Mouse (Mus musculus) forebrain, embryonic 15.5 days (tissue): ENCODE measurements around the gene H2afy. TPM values are rescaled to one million over a fixed set of nuclear protein-coding genes. Genes with fewer than 3 reads are reported as not detected.
A peak's percentile ranks its signal among the peaks of the same experiment; 100 is the strongest.

Source experiments
- ATAC-seq: fragments of 200-750 bp; cut with Nextera tagmentation; replicated peaks from 2 replicates; pipeline ENCODE4 v1.8.0; 2017; ENCODE audit warnings: mild to moderate bottlenecking, moderate TSS enrichment, moderate library complexity
- H3K27ac ChIP-seq: fragments of 300-500 bp; sonication (generic); replicated peaks from 2 replicates; pipeline ENCODE4 v1.5.1; 2015; ENCODE audit warnings: mild to moderate bottlenecking, inconsistent platforms
- H3K27me3 ChIP-seq: fragments of 300-500 bp; sonication (generic); 2 replicates; pipeline ENCODE4 v1.6.1; 2015; ENCODE audit warnings: inconsistent platforms
- H3K36me3 ChIP-seq: fragments of 300-500 bp; sonication (generic); 2 replicates; pipeline ENCODE4 v1.6.1; 2015; ENCODE audit warnings: mild to moderate bottlenecking, inconsistent platforms
- H3K4me1 ChIP-seq: fragments of 300-500 bp; sonication (generic); 2 replicates; pipeline ENCODE4 v1.6.1; 2015; ENCODE audit warnings: inconsistent platforms
- H3K4me2 ChIP-seq: fragments of 300-500 bp; sonication (generic); replicated peaks from 2 replicates; pipeline ENCODE4 v1.6.1; 2015; ENCODE audit warnings: mild to moderate bottlenecking, inconsistent platforms
- H3K4me3 ChIP-seq: fragments of 300-500 bp; sonication (generic); 2 replicates; pipeline ENCODE4 v1.5.1; 2015; ENCODE audit warnings: mild to moderate bottlenecking, inconsistent platforms
- H3K9ac ChIP-seq: fragments of 300-500 bp; sonication (generic); replicated peaks from 2 replicates; pipeline ENCODE4 v1.6.1; 2015; ENCODE audit warnings: mild to moderate bottlenecking, inconsistent platforms
- H3K9me3 ChIP-seq: fragments of 300-500 bp; sonication (generic); 2 replicates; pipeline ENCODE4 v1.6.1; 2016; ENCODE audit warnings: inconsistent platforms
- WGBS: fragments of 180-500 bp; shearing (Covaris S2); methylation state at CpG from one replicate; pipeline ENCODE4 v1.1.7; 2015; ENCODE audit warnings: mixed read lengths; 5-methylcytosine and 5-hydroxymethylcytosine counted together
- polyA plus RNA-seq: library from polyadenylated mRNA; unstranded; fragments of >200 nt; fragmentation: Nextera tagmentation; extraction: Ambion mirVana; gene quantifications from 2 replicates; pipeline ENCODE4 v1.2.1, GENCODE M21; 2015

The H2afy gene
- polyA plus RNA-seq, result 424 and 456 TPM in 2 replicates

DNA sequence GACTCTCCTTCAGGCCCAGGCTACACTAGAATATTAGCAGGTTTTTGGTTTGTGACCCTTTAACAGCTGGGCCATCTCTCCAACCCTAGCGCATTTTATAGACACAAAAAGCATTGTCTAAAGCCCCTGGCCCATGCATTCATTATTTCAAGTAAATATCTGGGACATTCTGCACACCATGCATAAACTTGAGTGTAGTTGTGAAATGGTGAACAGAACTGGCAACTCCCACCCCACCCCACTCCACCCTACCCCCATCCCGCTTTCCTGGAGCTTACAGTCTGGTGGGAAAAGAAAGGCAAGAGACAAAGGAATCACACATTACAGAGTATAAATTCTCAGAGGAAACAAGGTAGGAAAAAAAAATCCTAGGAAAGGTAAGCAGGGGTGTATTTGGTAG is at the start of gene H2afy:
TSS of gene H2afy (minus strand) at position 162 of the 400 bp plus-strand sequence.
- Histone ChIP-seq H3K27ac (peak within 1 kb of the TSS; percentile 85), H3K9ac (peak within 1 kb of the TSS; percentile 96), H3K4me2 (peak within 1 kb of the TSS; percentile 80), H3K4me1 (peaks cover 25% of the 10 kb centered on the region), H3K4me3 (peak within 1 kb of the TSS; percentile 99), H3K27me3 (0 out of 2 replicates have a peak, but pooled peaks cover 2% of the 10 kb centered on the region), H3K9me3 (no peaks in the 10 kb centered on the region), H3K36me3 (no peaks in the 10 kb centered on the region)
- 81% methylated on average over 2 of the region's 2 CpGs for WGBS
- ATAC-seq, result no peak

DNA sequence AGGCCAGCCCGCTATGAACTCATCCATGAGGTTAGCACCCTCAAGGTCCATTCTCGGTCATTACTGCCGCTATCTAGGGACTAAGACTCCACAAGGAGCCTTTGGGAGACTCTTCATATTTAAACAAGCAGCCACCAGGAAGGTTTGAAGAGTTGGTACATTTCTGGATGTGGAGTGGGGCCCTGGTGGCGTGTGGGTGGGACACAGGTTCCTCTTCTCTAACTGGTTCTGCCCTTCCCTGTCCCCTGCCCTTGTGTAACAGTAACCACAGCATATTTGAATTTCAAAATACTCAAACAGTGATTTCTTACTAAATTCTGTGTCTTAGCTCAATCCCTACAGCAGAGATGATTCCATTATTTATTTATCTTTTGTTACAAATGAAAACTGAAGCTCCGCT is 47.5 kb upstream of the H2afy start:
- H3K4me1 ChIP-seq, result no peaks in the 10 kb centered on the region
- H3K4me2 ChIP-seq, result no peak overlapping the region
- H3K9me3 ChIP-seq, result no peaks in the 10 kb centered on the region
- H3K27ac ChIP-seq, result no peak overlapping the region
- no peak for ATAC-seq
- 88% methylated on average over 5 of the region's 5 CpGs for WGBS
- H3K27me3 ChIP-seq, result no peaks in the 10 kb centered on the region
- H3K4me3 ChIP-seq, result no peak overlapping the region
- no peak overlapping the region for H3K9ac ChIP-seq
- no peaks in the 10 kb centered on the region for H3K36me3 ChIP-seq

DNA sequence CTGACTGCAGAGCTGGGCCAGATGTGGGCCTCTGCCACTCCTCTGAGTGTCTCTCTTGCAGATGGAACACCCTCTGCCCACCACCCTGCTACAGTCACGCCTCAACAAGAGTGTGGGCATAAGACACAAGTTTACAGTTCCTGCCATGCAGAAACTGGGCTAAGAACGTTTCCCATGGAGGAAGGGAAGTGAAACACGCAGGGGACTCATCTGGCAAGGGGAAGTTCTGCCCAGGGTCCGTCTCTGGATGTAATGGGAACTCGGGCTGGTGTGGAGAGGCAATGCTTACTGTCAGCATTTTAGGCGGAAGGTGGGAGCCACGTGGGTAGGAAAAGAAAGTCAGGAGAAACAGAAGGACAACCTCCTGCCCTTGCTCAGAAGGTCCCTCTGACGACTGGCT is 45.3 kb upstream of the H2afy start:
- no peaks in the 10 kb centered on the region for H3K9me3 ChIP-seq
- no peak for ATAC-seq
- WGBS, result 81% methylated on average over 8 of the region's 8 CpGs

DNA sequence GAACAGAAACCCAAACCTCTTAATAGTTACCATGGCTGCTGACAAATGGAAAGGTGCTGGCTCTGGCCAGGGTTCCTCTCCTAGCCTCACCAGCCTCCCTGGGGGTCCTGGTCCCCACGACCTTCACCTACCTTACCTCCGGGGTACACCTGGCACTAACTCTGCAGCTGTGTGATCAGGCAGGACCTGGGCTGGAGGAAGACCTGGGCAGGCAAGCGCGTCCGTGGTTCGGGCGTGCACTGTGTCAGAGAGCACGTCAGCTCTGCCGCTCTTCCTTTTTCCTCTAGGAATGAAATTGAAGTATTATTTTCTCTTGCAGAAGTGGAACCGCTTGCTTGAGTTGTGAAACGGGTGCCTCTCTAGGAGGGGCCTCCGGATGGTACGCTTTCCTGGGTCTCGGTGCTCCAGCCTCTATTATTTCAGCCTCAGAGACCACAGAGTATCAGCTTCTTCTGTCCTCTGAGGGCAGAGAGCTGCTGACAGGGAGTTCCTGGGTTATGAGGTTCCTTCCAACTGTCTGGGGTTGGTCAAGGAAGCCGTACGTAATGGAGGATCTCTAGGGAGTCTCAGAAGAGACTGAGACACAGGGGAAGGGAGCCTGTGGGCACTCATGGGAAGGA is 42.4 kb upstream of the H2afy start, which contains the start of gene Tifab:
TSS of gene Tifab (minus strand) at position 470 of the 620 bp plus-strand sequence.
- Histone ChIP-seq H3K4me3 (no peak within 1 kb of the TSS), H3K9ac (no peak within 1 kb of the TSS), H3K9me3 (no peaks in the 10 kb centered on the region), H3K36me3 (no peaks in the 10 kb centered on the region), H3K4me2 (no peak within 1 kb of the TSS), H3K27ac (no peak within 1 kb of the TSS), H3K27me3 (no peaks in the 10 kb centered on the region), H3K4me1 (no peaks in the 10 kb centered on the region)
- no peak for ATAC-seq
- 91% methylated on average over 16 of the region's 16 CpGs for WGBS

More for the DNA sequence above, 45.3 kb upstream of the H2afy start:
- Histone ChIP-seq H3K9ac (no peak overlapping the region), H3K27me3 (no peaks in the 10 kb centered on the region), H3K27ac (no peak overlapping the region), H3K36me3 (no peaks in the 10 kb centered on the region), H3K4me3 (no peak overlapping the region), H3K4me1 (no peaks in the 10 kb centered on the region), H3K4me2 (no peak overlapping the region)

DNA sequence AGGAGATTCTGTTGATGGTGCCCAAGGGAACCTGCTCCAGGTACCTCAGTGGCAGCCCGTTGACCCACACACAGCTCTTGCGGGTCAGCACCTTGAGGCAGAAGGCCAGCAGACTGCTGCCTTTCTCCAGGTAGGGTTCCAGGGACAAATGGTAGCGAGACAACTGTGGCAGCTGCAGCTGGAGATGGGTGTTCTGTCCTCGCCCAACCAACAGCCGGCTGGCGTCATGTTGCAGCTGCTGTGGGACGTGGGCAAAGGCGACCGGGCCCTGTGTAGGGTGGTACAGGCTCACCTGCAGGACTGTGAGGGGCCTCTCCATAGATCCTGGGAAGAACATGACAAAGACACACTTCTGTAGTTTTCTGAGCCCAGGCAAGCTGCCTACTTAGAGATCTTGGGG is 40.1 kb upstream of the H2afy start:
- no peaks in the 10 kb centered on the region for H3K4me1 ChIP-seq
- no peak overlapping the region for H3K4me2 ChIP-seq
- WGBS, result 93% methylated on average over 9 of the region's 9 CpGs
- no peaks in the 10 kb centered on the region for H3K27me3 ChIP-seq
- ATAC-seq, result no peak
- no peak overlapping the region for H3K27ac ChIP-seq
- H3K4me3 ChIP-seq, result no peak overlapping the region
- H3K36me3 ChIP-seq, result no peaks in the 10 kb centered on the region
- no peak overlapping the region for H3K9ac ChIP-seq
- H3K9me3 ChIP-seq, result no peaks in the 10 kb centered on the region

DNA sequence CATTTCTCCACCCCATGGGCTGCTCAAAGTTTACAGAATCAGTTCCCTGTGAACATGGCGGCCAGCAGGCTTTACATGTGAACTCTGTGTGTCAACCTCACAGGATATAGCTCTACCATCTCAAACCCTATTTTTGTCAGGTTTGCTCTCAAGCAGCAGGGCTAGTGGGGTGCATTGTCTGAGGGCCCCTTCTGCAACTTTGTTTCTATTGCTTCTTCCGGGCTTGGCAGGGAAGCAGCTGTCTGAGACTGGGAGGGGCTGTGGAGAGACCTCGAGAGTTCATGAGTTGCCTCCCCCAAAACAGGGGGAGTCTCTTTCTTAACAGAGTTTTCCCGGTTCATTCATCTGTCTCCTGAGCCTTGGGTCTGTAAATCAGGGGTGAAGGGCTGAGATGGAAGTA is 39.7 kb upstream of the H2afy start:
- Histone ChIP-seq H3K4me2 (no peak overlapping the region), H3K36me3 (no peaks in the 10 kb centered on the region), H3K4me3 (no peak overlapping the region), H3K27me3 (no peaks in the 10 kb centered on the region), H3K4me1 (no peaks in the 10 kb centered on the region), H3K27ac (no peak overlapping the region), H3K9me3 (no peaks in the 10 kb centered on the region), H3K9ac (no peak overlapping the region)
- ATAC-seq, result no peak
- WGBS, result 63% methylated on average over 4 of the region's 4 CpGs

DNA sequence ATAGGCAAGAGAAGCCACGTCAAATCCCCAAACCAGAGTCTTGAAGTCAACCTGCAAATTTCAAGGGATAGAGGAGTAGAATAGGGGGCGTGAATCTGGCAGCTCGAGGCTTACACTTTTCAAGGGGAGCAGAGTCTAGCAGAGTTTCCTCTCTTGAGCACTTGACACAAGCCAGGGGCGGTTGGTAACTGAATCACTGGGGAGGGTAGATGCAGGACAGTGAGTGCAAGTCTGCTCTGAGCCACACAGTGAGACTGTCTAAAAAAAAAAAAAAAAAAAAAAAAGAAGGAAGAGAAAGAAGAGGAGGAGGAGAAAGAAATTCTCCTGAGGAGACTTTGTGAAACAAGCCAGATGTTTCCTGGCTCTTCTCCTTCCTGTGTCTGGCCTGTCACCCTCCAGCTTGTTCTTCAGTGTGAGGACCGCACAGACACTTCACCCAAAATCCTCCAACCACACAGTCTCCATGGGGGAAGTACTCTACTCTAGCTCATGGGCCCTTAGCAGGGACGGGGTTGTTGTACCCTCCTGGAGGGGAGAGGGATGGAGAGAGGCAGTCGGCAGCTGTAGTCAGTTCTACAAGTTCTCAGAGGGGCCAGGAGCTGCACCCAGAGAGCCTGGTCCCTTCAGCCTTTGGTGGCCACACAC is 36.9 kb upstream of the H2afy start:
- Histone ChIP-seq H3K4me1 (peaks cover 4% of the 10 kb centered on the region; the same call in 1 of the 2 replicates), H3K9ac (no peak overlapping the region), H3K9me3 (no peaks in the 10 kb centered on the region), H3K36me3 (no peaks in the 10 kb centered on the region), H3K27ac (no peak overlapping the region), H3K4me2 (no peak overlapping the region), H3K4me3 (no peak overlapping the region), H3K27me3 (no peaks in the 10 kb centered on the region)
- no peak for ATAC-seq
- 66% methylated on average over 7 of the region's 7 CpGs for WGBS

DNA sequence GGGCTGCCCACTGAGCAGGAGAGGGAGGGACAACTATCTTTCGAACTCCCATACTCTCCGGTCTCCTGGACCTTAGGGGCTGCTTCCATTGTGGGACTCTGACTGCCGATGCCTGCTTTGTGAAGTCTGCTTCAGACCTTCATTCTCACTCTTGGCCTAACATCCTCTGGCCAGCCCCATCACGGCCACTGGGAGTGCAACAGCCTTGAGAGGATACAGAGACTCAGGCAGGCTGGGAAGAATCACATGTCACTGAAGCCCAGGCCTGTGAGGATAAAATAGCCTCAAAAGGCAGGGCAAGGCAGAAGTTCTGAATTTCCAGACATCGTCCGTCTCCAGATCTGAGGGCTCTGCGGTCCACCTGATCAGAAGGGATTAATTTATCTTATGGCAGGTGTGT is 35.9 kb upstream of the H2afy start:
- H3K36me3 ChIP-seq, result no peaks in the 10 kb centered on the region
- WGBS, result 86% methylated on average over 7 of the region's 7 CpGs
- H3K9me3 ChIP-seq, result no peaks in the 10 kb centered on the region
- H3K4me1 ChIP-seq, result peaks cover 4% of the 10 kb centered on the region; the same call in 1 of the 2 replicates
- H3K4me2 ChIP-seq, result no peak overlapping the region
- no peak overlapping the region for H3K4me3 ChIP-seq
- H3K27me3 ChIP-seq, result no peaks in the 10 kb centered on the region
- H3K27ac ChIP-seq, result no peak overlapping the region
- no peak for ATAC-seq
- H3K9ac ChIP-seq, result no peak overlapping the region

DNA sequence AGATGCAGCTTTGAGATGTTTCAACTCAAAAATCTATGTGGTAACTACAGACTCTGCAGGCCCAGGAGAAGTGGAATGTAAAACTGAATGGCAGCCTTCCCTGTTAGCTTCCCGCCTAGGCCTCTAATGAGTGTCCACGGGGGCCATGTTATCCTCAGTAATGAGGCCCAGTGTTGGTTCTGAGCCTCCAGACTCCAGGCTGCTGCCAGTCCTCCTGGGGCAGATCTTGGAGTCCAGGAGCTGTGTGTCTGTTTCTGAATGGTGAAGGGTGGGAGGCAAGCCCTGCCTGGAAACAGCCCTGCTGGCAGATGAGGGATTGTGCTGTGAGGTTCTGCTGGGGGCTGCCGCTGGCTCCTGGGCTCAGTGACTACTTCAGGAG is 32.2 kb upstream of the H2afy start:
- Histone ChIP-seq H3K27me3 (no peaks in the 10 kb centered on the region), H3K4me3 (no peak overlapping the region), H3K4me1 (peaks cover 4% of the 10 kb centered on the region; the same call in 1 of the 2 replicates), H3K9ac (no peak overlapping the region), H3K9me3 (no peaks in the 10 kb centered on the region), H3K36me3 (no peaks in the 10 kb centered on the region), H3K27ac (no peak overlapping the region), H3K4me2 (no peak overlapping the region)
- 44% methylated on average over 3 of the region's 3 CpGs for WGBS
- no peak for ATAC-seq

DNA sequence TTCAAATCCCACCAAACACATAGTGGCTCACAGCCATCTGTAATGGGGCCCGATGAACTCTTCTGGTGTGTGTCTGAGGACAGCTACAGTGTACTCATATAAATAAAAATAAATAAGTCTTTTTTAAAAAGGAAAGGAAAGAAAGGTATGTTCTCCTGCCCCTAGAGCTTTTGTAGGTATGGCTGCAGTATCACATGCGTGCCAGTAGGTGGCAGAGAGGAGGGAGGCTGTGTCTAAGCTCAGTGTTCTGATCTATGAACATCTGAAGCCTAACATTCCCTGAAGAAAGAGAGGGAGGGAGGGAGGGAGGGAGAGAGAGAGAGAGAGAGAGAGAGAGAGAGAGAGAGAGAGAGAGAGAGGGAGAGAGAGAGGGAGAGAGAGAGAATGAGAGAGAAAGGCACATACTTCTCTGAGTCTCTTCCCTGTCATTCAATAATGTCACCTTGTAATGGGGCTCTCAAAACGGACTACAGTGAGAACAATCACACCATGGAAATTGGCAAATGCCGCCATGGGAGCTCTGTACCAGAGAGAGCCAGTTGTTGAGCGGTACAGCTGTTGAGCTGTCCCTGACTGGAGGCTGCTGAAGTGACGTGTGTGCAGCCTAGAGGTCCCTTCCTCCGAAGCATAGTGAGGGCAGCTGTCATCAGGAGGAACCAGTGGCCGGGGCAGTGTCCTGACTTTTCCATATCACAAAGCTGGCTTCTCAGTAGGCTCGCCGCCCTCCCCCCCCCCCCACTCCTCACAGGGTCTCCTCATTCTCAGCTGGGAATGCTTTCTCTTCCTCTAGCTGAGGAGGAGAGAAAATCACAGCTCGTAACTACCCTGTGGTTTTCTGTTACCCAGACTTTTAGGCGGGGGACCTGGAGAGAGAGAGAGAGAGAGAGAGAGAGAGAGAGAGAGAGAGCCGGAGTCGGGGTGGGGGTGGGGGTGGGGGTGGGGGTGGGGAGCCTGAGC is 31.6 kb upstream of the H2afy start:
- peaks cover 4% of the 10 kb centered on the region; the same call in 1 of the 2 replicates for H3K4me1 ChIP-seq
- WGBS, result 41% methylated on average over 14 of the region's 14 CpGs
- no peak overlapping the region for H3K9ac ChIP-seq
- H3K27ac ChIP-seq, result no peak overlapping the region
- H3K9me3 ChIP-seq, result no peaks in the 10 kb centered on the region
- H3K4me2 ChIP-seq, result no peak overlapping the region
- H3K4me3 ChIP-seq, result no peak overlapping the region
- no peaks in the 10 kb centered on the region for H3K36me3 ChIP-seq
- peak; percentile 43; the same call in 1 of the 2 replicates for ATAC-seq
- no peaks in the 10 kb centered on the region for H3K27me3 ChIP-seq

DNA sequence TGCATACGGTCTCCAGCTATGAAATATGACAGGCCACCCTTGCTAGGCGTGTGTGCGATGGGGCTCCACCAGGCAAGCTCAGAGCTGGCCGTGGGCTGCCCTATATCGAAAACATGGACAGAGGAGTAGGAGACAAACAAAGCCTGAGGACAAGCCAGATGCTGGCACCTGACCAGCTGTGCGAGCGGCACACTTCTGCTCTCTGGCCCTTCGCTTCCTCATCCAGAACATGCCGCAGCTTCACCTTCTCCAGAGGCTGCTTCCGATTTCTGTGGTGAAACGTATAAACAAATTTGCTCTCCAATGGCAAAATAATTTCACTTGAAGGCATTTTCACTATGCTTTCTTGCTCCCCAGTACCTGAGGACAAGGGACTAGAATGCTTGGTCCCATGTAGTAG is 29.4 kb upstream of the H2afy start:
- Histone ChIP-seq H3K27ac (no peak overlapping the region), H3K4me3 (no peak overlapping the region), H3K4me2 (no peak overlapping the region), H3K36me3 (no peaks in the 10 kb centered on the region), H3K9ac (no peak overlapping the region), H3K4me1 (peaks cover 4% of the 10 kb centered on the region; the same call in 1 of the 2 replicates), H3K27me3 (no peaks in the 10 kb centered on the region), H3K9me3 (no peaks in the 10 kb centered on the region)
- no peak for ATAC-seq
- WGBS, result 92% methylated on average over 11 of the region's 11 CpGs

DNA sequence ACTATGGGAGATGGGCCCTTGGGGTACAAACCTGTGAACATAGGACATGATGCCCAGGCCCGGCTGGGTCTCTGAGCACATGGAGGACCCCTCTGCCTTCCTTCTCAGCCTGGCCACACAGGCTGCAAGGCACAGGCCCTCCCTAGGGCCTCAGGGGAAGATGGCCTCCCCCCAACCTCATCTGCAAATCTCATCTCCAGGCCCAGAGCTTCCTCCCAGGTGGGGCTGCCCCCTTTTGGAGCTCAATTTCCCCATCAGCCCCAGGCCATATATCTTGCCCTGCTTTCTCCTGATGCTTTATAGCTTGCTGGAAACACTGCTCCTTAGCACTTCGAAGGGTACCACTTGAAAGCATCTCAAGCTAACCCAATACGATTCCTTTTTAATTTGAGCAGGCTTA is 28.2 kb upstream of the H2afy start:
- H3K27me3 ChIP-seq, result no peaks in the 10 kb centered on the region

More for the DNA sequence above, 28.2 kb upstream of the H2afy start:
- Histone ChIP-seq H3K4me1 (peaks cover 4% of the 10 kb centered on the region; the same call in 1 of the 2 replicates), H3K9ac (no peak overlapping the region), H3K4me2 (no peak overlapping the region), H3K4me3 (no peak overlapping the region), H3K9me3 (no peaks in the 10 kb centered on the region), H3K27ac (no peak overlapping the region), H3K36me3 (no peaks in the 10 kb centered on the region)
- ATAC-seq, result no peak
- 96% methylated on average over 3 of the region's 3 CpGs for WGBS
